Mouse (Mus musculus) right cerebral cortex, postnatal 14 days (tissue): ENCODE data around the gene Zfyve1.

Experiments
- DNase-seq: peaks from one replicate; pipeline ENCODE4 v3.0.0; 2022

The Zfyve1 gene

GRCm38 (mm10) chr12:83520311-83520890 is 76.6 kb downstream of the Zfyve1 start, which contains the start of gene Dcaf4:
Gene Dcaf4, plus strand, starts transcription at chr12:83520466.
- peak; percentile 93 for DNase-seq

DNA sequence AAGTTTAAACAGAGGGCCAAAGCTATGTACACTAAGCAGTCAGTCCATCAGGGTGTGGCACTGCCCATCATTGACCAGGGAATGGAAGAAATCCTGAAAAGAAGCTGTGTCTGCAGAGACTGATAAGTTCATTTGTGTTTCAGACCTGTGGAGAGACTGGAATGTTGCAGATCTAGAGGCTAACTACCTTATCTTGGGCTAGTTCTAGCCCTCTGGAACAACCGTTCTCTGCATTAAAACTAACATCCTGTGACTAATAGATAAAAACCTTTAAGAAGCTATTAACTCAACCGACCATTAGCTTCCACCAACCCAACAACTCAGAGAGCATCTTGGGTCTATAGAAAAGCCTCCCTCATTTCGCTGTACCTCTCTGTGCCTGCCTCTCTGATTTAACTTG is 79.4 kb downstream of the Zfyve1 start:
- DNase-seq, result no peak

- no peak for DNase-seq
Measured at GRCm38 (mm10) chr12:83514216-83514615, 82.8 kb downstream of the Zfyve1 start.

DNA sequence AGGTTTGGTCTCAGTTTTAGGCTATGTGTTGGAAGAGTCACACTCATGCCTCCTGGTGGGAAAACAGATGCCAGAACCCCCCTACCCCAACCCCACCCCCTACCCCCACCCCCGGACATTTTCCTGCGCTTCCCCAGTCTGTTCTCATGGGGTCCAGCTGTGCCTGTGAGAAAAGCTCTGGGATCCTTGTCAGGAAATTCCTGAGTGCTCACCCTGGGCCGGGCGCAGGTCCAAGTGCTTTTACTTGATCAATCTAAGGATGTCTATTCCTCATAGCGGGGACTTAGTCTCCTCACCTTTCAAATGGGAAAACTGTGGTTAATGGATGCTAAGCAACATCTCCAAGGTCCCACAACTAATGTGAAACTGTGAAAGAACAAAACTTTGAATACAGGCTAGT is 83.8 kb downstream of the Zfyve1 start:
- DNase-seq, result peak; percentile 50

DNA sequence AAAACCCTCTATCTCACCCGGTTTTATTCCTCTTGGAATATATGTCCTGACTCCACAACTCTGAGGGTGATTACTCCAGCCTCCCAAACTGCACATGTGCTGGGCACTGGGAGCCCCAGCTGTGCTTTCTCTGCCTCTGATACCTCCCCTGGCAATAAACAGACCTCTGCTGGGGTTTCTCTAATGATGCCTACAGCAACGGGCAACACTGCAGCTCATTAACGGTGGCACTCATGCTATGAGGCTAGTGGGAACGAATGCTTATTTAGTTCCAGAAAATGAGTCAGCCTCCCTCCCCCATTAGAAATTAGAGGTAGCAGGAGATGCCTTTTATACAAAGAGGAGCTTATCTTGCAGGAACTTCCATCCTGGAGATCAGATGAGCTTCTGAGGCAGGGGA is 84.2 kb downstream of the Zfyve1 start:
- no peak for DNase-seq

- no peak for DNase-seq
Measured at GRCm38 (mm10) chr12:83510586-83510985, 86.4 kb downstream of the Zfyve1 start.

GRCm38 (mm10) chr12:83506543-83506942 is 90.5 kb downstream of the Zfyve1 start:
- no peak for DNase-seq

DNA sequence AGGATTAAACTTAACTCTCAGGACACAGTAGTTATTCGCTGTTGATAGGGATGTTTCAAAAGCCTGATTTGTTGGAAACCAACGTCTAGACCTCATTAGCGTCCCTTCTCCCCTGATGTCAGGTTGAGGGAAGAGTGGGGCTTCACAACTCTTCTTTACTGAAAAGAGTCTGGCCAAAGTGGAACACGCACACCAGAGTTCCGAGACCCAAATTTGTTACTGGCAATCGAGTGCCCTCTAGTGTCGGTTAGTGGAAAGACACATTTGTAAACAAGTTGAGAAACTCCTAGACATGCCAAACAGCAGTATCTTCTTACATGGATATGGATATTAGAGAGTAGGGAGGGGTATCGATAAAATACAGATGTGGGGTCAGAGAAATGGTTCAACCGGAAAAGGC is 94.8 kb downstream of the Zfyve1 start:
- peak; percentile 38 for DNase-seq

GRCm38 (mm10) chr12:83499256-83499655 is 97.8 kb downstream of the Zfyve1 start:
- DNase-seq, result no peak

DNA sequence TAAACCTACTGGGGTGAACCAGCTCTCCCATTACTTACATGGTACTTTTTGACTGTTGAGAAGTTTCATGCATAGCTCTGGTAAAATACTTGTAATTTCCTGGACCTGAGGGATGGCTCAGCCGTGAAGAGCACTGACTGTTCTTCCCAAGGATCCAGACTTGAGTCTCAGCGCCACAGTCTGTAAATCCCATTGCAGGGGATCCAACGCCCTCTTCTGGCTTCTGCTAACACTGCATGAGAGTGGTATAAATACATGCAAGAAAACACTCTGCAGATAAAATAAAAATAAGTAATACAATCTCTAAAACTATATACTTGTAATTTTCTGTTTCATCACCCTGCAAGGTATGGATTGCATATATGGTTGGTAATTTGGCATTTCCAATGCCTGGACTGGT is 99.1 kb downstream of the Zfyve1 start:
- DNase-seq, result no peak

DNA sequence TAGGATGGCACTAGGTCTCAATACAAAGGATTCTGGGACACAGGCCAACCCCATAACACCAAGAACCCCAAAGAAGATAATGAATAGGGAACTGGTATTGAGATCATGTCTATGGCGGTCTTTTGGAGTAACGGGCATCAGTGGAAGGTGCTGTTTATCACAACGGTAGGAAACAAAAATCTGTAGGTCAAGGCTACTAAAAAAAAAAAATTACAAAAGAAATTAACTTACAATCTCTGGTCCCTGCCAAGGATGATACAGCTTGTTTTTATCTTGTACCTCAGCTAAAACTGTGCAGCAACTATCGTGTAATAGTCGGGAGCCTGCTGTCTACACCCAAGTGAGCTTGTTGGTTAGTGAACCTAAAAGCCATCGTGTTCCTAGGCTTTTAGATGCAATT is 100.3 kb downstream of the Zfyve1 start:
- DNase-seq, result no peak
